In the genomic region with DNA sequence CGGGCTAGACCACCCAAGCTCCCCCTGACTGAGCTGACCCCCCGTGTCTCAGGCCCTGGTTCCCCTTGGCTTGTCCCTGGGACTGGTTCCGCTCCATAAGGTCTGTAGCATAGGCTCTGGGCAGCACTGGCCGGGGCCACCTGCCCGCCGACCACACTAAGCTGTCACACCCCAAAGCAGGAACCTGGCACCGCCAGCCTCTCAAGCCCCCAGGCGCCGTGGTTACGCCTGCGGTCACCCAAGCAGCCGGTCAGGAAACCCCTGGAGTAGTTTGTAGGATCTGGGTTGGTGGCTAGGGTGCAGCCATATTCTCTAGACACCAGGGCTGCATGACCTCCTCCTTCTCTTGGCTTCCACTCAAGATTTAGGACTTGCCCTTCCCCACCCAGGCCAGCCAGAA, we compare ENCODE assay signal across 24 mouse cellular contexts. TPM values are rescaled to one million over a fixed set of nuclear protein-coding genes. Genes with fewer than 3 reads are reported as not detected.
DNase-seq lines count a peak whose midpoint lies in the region; ATAC-seq lines count a peak whose summit lies in the region.
"Had no signal": no experiment of that assay in that cellular context is flagged by ENCODE, and none has a peak within 500 bp of the region (broad histone marks: within the 10 kb centered on the region; RNA-seq: fewer than 3 reads in every experiment).

No protein-coding gene starts in this region.

- no peak overlapping the region for H3K4me2 ChIP-seq in kidney, embryonic 16.5 days (replicated peaks; ENCODE audit: low read depth, low read length)
- H3K4me2 ChIP-seq: embryonic facial prominence, embryonic 13.5 days; forebrain, embryonic 12.5 days; heart, embryonic 13.5 days; hindbrain, embryonic 13.5 days had no signal

- no peak overlapping the region for H3K9ac ChIP-seq in kidney, embryonic 16.5 days (replicated peaks; ENCODE audit: low read length)
- H3K9ac ChIP-seq: embryonic facial prominence, embryonic 13.5 days; forebrain, embryonic 12.5 days; heart, embryonic 13.5 days; hindbrain, embryonic 13.5 days had no signal

- H3K4me3 ChIP-seq in kidney, embryonic 16.5 days (ENCODE audit: low read length): no peak overlapping the region
- H3K4me3 ChIP-seq: embryonic facial prominence, embryonic 13.5 days; forebrain, embryonic 12.5 days; heart, embryonic 13.5 days; hindbrain, embryonic 13.5 days had no signal

- WGBS in kidney, embryonic 16.5 days: 46% methylated on average over 12 of the region's 12 CpGs

- ATAC-seq in kidney, embryonic 16.5 days (ENCODE audit: low FRiP score, low TSS enrichment): peak; percentile 46; the same call in 1 of the 2 replicates
- ATAC-seq in common myeloid progenitor, adult 5-6 weeks (replicated peaks; ENCODE audit: low read depth, poor library complexity, severe bottlenecking): peak; percentile 81
- peak; percentile 72 to 76 for ATAC-seq in hematopoietic stem cell, adult 5-6 weeks (replicated peaks in 1 of 2; ENCODE audit: insufficient read depth in 1 of 2, low FRiP score in 2 of 2, low TSS enrichment in 1 of 2, low read depth in 1 of 2, poor library complexity in 2 of 2, severe bottlenecking in 2 of 2)
- ATAC-seq: forebrain, embryonic 16.5 days had no signal

- no peaks in the 10 kb centered on the region for H3K36me3 ChIP-seq in kidney, embryonic 16.5 days (ENCODE audit: insufficient read depth, low read length)
- H3K36me3 ChIP-seq: embryonic facial prominence, embryonic 13.5 days; forebrain, embryonic 12.5 days; heart, embryonic 13.5 days; hindbrain, embryonic 13.5 days had no signal

- no peaks in the 10 kb centered on the region for H3K9me3 ChIP-seq in kidney, embryonic 16.5 days (ENCODE audit: low read length)
- H3K9me3 ChIP-seq: embryonic facial prominence, embryonic 13.5 days; forebrain, embryonic 12.5 days; heart, embryonic 13.5 days; hindbrain, embryonic 13.5 days had no signal

- no peaks in the 10 kb centered on the region; the same call in 1 of the 2 replicates for H3K27me3 ChIP-seq in kidney, embryonic 16.5 days (ENCODE audit: insufficient read depth, low read length)
- H3K27me3 ChIP-seq: embryonic facial prominence, embryonic 13.5 days had no signal

- H3K4me1 ChIP-seq in kidney, embryonic 16.5 days (ENCODE audit: insufficient read depth, low read length): peaks cover 22% of the 10 kb centered on the region; the same call in 1 of the 2 replicates
- H3K4me1 ChIP-seq: heart, embryonic 13.5 days had no signal

- no peak for DNase-seq in kidney, postnatal 36 days
- DNase-seq in gastrocnemius, postnatal 14 days: no peak
- no peak for DNase-seq in heart, adult 9 months (ENCODE audit: low spot score in 2 of 2)
- DNase-seq: adrenal gland, postnatal 10 days; B cell, adult 2 months; cerebellum, adult 11 months; cerebellum, adult 8-10 months; cerebellum, postnatal 14 days; gastrocnemius, postnatal 10 days; heart, postnatal 36 days had no signal

- no peak overlapping the region for H3K27ac ChIP-seq in kidney, embryonic 16.5 days (ENCODE audit: low read length)
- H3K27ac ChIP-seq: embryonic facial prominence, embryonic 13.5 days; forebrain, embryonic 12.5 days; heart, embryonic 13.5 days; hindbrain, embryonic 13.5 days had no signal

- intact Hi-C loops in gastrocnemius, postnatal 14 days (cut with DNase I; ENCODE audit: low total_unique reads): no loop called here

RNA-seq across cellular contexts. Expression of a gene that starts 7.2 kb away (rescaled TPM):
- polyA plus RNA-seq in kidney, embryonic 16.5 days (2015; fragmentation: Nextera tagmentation; extraction: Ambion mirVana): not detected in 2 replicates
- not detected in 2 replicates for total RNA-seq in common myeloid progenitor, adult 5-6 weeks (2017)
- not detected in 2 replicates for total RNA-seq in hematopoietic stem cell, adult 5-6 weeks (2017)
- total RNA-seq in gastrocnemius, postnatal 14 days (2021): not detected
- total RNA-seq: adrenal gland, postnatal 10 days; adrenal gland, postnatal 4 days; gastrocnemius, postnatal 10 days; heart, adult 8-10 months; heart, postnatal 36 days; MEL had no signal
- polyA plus RNA-seq: brain, embryonic 14.5 days; embryonic facial prominence, embryonic 13.5 days; forebrain, embryonic 12.5 days; forebrain, embryonic 16.5 days; frontal cortex, adult 2 months; heart, embryonic 13.5 days; heart, postnatal 0 days; hindbrain, embryonic 13.5 days had no signal

RNA-seq across cellular contexts. Expression of a gene that starts 35.5 kb away (rescaled TPM):
- 66.3 and 68.9 TPM in 2 replicates for polyA plus RNA-seq in kidney, embryonic 16.5 days (2015; fragmentation: Nextera tagmentation; extraction: Ambion mirVana)
- total RNA-seq in common myeloid progenitor, adult 5-6 weeks (2017): 48.1 and 78.8 TPM in 2 replicates
- 28.7 and 28.9 TPM in 2 replicates for total RNA-seq in hematopoietic stem cell, adult 5-6 weeks (2017)
- 1 to 10 TPM; 5.4 to 7.4 TPM for total RNA-seq in gastrocnemius, postnatal 14 days (2021)
